Mouse (Mus musculus): ENCODE results near the gene Tmem9b.

Gene Tmem9b

GRCm38 (mm10) chr7:109686585-109687128, 66.0 kb downstream of the Tmem9b start:
- DNase-seq (ENCODE audit: low read depth): no peak
